Mouse (Mus musculus) erythroblast, embryonic 14.5 days (primary cell): Measurements from ENCODE around the gene Atg10.

Experiments used
- GATA1 ChIP-seq: IDR thresholded peaks from 2 replicates; pipeline ENCODE4 v1.6.1; 2012; ENCODE audit warnings: low read length, inconsistent platforms, mixed read lengths
- TAL1 ChIP-seq: IDR thresholded peaks from 3 replicates; pipeline ENCODE4 v1.6.1; 2012; ENCODE audit warnings: low read length, inconsistent platforms, mixed read lengths

- no peak for TF ChIP-seq TAL1
- no peak for TF ChIP-seq GATA1
Observed at GRCm38 (mm10) chr13:90977057-90977456, 246.7 kb downstream of the Atg10 start.
